Mouse (Mus musculus) intestine, embryonic 16.5 days (tissue): ENCODE results near the gene Ak9. TPM values are rescaled to one million over a fixed set of nuclear protein-coding genes. Genes with fewer than 3 reads are reported as not detected.

ENCODE experiments used
- ATAC-seq: fragments of 200-750 bp; cut with Nextera tagmentation; 2 replicates; pipeline ENCODE4 v1.8.0; 2017; ENCODE audit warnings: moderate TSS enrichment, moderate library complexity
- H3K27ac ChIP-seq: fragments of 300-500 bp; sonication (generic); 2 replicates; pipeline ENCODE4 v1.5.1; 2014; ENCODE audit warnings: mild to moderate bottlenecking, low read length
- H3K27me3 ChIP-seq: fragments of 300-500 bp; sonication (generic); replicated peaks from 2 replicates; pipeline ENCODE4 v1.6.1; 2014; ENCODE audit warnings: low read length, control low read depth, mixed read lengths; ENCODE audit not compliant: control insufficient read depth, insufficient read depth
- H3K36me3 ChIP-seq: fragments of 300-500 bp; sonication (generic); 2 replicates; pipeline ENCODE4 v1.6.1; 2014; ENCODE audit warnings: low read length, control low read depth; ENCODE audit not compliant: control insufficient read depth, insufficient read depth
- H3K4me1 ChIP-seq: fragments of 300-500 bp; sonication (generic); 2 replicates; pipeline ENCODE4 v1.6.1; 2014; ENCODE audit warnings: low read length, control low read depth, mixed read lengths; ENCODE audit not compliant: control insufficient read depth, insufficient read depth
- H3K4me2 ChIP-seq: fragments of 300-500 bp; sonication (generic); 2 replicates; pipeline ENCODE4 v1.6.1; 2014; ENCODE audit warnings: low read depth, low read length, control low read depth
- H3K4me3 ChIP-seq: fragments of 300-500 bp; sonication (generic); 2 replicates; pipeline ENCODE4 v1.5.1; 2014; ENCODE audit warnings: mild to moderate bottlenecking, low read length
- H3K9ac ChIP-seq: fragments of 300-500 bp; sonication (generic); 2 replicates; pipeline ENCODE4 v1.6.1; 2014; ENCODE audit warnings: low read depth, low read length
- H3K9me3 ChIP-seq: fragments of 300-500 bp; sonication (generic); 2 replicates; pipeline ENCODE4 v1.6.1; 2016; ENCODE audit warnings: low read length, control low read depth; ENCODE audit not compliant: control insufficient read depth
- WGBS: fragments of 180-500 bp; shearing (Covaris S2); extraction: QIAGEN DNeasy Blood & Tissue Kit; methylation state at CpG from one replicate; pipeline ENCODE4 v1.1.7; 2014; 5-methylcytosine and 5-hydroxymethylcytosine counted together
- polyA plus RNA-seq: library from polyadenylated mRNA; unstranded; fragments of >200 nt; fragmentation: Nextera tagmentation; extraction: Ambion mirVana; gene quantifications from 2 replicates; pipeline ENCODE4 v1.2.1, GENCODE M21; 2015

The Ak9 gene
- polyA plus RNA-seq, 1 experiment from 2014 or later: 0.04 TPM

DNA sequence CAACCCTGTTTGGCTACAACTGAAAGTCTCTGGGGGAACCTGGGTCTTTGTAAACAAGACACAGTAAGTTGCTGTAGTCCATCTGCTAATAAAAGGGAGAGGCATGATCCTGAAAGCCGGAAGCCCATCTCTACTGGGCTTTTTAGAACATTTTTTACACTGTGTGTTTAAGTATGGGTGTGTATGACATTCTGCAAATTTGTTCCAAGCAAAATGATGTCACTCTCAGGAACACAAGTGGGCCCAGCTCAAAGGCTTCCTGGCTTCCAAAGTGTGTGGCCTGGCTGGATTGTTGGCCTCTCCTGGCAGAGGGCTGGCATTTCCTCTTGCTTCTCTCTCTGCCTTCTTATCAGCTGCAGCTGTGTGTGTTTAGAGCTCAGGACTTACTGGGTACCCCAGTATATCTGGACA, 171.2 kb downstream of the Ak9 start:
- H3K36me3 ChIP-seq: no peaks in the 10 kb centered on the region
- H3K4me2 ChIP-seq: no peak overlapping the region
- ATAC-seq: no peak
- peak overlapping the region; percentile 27; the same call in 1 of the 2 replicates for H3K9ac ChIP-seq
- 64% methylated on average over 1 of the region's 1 CpGs for WGBS
- H3K27ac ChIP-seq: peak overlapping the region; percentile 71
- no peaks in the 10 kb centered on the region for H3K27me3 ChIP-seq
- peaks cover 38% of the 10 kb centered on the region for H3K4me1 ChIP-seq
- no peak overlapping the region for H3K4me3 ChIP-seq
- H3K9me3 ChIP-seq: no peaks in the 10 kb centered on the region

DNA sequence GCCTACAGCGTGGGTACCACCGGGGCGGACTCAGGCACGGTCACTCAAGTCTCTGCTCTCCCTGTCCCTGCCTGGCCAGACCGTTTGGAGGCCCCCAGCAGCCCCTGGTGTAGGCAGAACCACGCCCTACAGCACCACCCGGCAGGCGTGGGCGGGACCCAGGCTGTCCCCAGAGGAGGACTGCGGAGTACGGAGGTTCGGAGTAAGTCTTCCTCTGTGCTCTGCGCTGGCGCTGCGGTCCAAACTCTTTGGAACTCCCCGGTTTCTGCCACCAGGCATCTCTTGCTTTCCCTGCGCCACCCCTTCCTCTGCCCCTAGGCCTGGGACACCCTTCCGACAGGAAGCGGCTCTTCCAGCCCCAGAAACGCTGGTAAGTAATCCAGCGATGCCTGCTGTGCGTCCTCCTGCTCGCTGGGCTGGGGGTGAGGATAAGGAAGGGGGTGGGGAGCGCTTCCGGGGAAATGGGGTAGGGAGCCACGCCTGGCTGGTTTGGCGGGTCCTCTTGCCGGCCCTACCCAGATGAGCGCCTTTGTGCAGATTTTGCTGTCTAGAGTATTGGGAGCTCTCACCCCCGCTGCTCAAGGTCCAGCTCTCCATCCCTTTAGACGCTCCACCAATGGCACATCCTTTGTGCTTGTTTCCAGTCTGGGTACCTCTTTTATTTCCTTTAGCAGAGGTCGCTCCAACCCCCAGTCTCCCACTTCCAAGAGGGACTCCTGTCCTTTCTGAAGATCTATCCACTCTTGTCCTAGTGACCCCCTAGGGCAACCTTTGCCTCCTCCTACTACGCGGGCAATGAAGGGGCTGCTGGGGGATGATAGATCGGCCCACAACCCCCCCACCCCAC, 172.6 kb downstream of the Ak9 start, which contains the start of gene Mical1:
Mical1 (plus strand) TSS at position 144 of the 847 bp plus-strand sequence.
- H3K4me1 ChIP-seq: peaks cover 32% of the 10 kb centered on the region
- H3K9me3 ChIP-seq: no peaks in the 10 kb centered on the region
- H3K27ac ChIP-seq: peak within 1 kb of the TSS; percentile 86
- peak; percentile 63 for ATAC-seq
- H3K36me3 ChIP-seq: no peaks in the 10 kb centered on the region; the same call in 1 of the 2 replicates
- H3K9ac ChIP-seq: peak within 1 kb of the TSS; percentile 69
- WGBS: under 1% methylated on average over 35 of the region's 35 CpGs
- peak within 1 kb of the TSS; percentile 88 for H3K4me2 ChIP-seq
- peak within 1 kb of the TSS; percentile 57 for H3K4me3 ChIP-seq
- H3K27me3 ChIP-seq: no peaks in the 10 kb centered on the region

DNA sequence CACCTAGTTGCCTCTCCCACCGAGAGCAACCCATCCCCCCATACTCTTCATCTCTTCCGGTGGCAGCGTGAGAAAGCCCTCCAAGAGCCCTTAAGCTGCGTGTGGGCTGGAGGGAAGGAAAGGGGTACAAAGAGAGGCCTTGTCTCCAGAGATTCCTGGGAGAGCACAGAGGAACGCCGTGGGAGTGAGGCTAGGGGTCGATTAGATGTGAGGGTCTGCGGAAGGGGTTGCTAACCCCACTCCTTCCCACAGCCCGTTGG, 173.2 kb downstream of the Ak9 start:
- 0 out of 2 replicates have a peak, but pooled peaks have one; percentile 1 for ATAC-seq
- peak overlapping the region; percentile 69 for H3K9ac ChIP-seq
- no peaks in the 10 kb centered on the region; the same call in 1 of the 2 replicates for H3K36me3 ChIP-seq
- WGBS: 1% methylated on average over 9 of the region's 9 CpGs
- peaks cover 32% of the 10 kb centered on the region for H3K4me1 ChIP-seq
- H3K27me3 ChIP-seq: no peaks in the 10 kb centered on the region
- H3K9me3 ChIP-seq: no peaks in the 10 kb centered on the region
- peak overlapping the region; percentile 88 for H3K4me2 ChIP-seq
- H3K4me3 ChIP-seq: peak overlapping the region; percentile 57
- peak overlapping the region; percentile 86 for H3K27ac ChIP-seq

DNA sequence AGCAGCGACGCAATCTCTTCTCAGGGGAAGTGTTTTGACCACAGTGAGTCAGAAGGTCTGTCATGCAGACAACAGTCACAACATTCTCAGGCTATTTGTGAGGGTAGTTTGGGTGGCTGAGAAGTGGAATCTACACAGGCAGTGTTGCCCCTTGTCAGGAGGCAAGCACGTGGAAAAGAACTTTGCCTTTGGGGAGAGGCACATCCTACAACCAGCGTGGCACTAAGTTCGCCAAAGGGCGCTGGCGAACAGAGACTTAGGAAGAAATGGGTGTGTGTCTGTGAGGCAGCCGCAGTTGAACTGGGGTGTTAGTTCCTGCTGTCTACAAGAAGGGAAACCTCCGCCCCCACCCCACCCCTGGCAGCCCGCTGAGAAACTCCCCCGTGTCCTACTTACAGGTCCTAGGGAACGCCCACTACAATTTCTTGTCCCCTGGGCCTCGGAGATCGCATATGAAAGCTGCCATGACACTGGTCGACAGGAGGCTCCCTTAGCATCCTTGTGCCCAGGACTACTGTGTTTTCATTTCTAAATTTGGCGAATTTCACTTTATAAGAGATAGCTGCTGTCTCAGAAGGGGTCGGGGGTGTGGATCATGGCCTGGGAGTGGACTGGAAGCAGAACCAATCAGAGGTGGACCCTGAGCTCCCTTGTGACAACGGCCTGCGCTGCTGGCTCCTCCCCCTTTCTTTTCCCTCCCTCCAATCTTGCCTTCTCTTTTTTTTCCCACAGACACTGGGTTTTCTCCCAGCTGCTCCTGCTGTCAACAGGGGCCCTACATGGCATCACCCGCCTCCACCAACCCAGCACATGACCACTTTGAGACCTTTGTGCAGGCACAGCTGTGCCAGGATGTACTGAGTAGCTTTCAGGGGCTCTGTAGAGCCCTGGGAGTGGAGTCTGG, 173.8 kb downstream of the Ak9 start:
- 5% methylated on average over 20 of the region's 20 CpGs for WGBS
- Histone ChIP-seq H3K4me2 (peak overlapping the region; percentile 88), H3K27ac (peak overlapping the region; percentile 86), H3K9me3 (no peaks in the 10 kb centered on the region), H3K4me1 (peaks cover 32% of the 10 kb centered on the region), H3K36me3 (peaks cover 3% of the 10 kb centered on the region; the same call in 1 of the 2 replicates), H3K27me3 (no peaks in the 10 kb centered on the region), H3K9ac (peak overlapping the region; percentile 69), H3K4me3 (peak overlapping the region; percentile 57)
- ATAC-seq: peak; percentile 67

DNA sequence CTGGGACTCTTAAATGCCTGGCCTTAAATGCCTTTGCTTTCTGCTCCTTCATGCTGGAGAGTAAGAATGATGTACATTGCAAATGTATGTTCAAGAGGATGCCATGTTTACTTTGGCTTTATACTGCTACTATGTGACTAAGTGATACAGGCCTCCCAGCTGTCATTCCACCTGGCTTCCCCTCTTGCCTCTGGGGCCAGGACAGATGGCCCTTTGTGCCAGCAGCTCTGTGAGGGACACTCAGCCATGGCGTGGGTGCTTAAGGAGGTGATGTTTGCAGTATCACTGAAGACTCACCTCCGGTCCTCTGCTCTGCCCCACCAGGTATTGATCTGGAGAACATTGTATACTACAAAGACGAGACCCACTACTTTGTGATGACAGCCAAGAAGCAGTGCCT, 176.2 kb downstream of the Ak9 start:
- no peak for ATAC-seq
- Histone ChIP-seq H3K36me3 (peaks cover 3% of the 10 kb centered on the region), H3K4me2 (no peak overlapping the region), H3K4me1 (peaks cover 23% of the 10 kb centered on the region), H3K27ac (no peak overlapping the region), H3K27me3 (no peaks in the 10 kb centered on the region), H3K9ac (no peak overlapping the region), H3K9me3 (no peaks in the 10 kb centered on the region), H3K4me3 (no peak overlapping the region)
- WGBS: 86% methylated on average over 3 of the region's 3 CpGs

DNA sequence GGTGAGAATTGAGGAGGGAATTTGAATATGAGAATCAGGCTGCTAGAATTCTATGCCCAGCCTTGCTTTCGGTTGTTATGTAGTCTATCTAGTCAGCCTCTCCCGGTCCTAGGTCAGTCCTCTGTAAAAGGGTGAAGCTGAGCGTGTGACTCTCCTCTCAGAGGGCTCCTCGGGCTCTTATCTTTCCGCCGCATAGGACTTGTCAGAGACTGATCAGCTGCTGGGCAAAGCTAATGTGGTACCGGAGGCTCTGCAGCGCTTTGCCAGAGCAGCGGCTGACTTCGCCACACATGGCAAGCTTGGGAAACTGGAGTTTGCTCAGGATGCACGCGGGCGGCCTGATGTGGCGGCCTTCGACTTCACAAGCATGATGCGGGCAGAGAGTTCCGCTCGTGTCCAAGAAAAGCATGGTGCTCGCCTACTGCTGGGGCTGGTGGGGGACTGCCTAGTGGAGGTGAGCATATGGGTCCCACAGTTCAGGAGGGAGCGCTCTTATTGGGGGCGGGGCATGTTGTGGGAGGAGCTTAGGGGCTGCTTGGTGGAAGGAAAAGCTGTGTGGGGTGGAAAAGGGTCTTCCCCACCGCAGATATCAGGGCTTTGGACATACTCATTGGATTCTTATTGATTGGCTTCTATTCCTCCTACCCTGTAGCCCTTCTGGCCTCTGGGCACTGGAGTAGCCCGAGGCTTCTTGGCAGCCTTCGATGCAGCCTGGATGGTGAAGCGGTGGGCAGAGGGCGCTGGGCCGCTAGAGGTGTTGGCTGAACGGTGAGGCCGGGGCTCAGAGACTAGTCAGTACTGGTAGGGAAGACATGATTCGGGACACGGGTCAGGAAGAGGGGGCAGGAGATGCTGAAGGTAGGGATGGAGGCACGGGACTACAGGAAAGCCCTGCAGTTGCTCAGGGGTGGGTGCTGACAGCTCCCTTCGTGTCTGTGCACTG, 177.4 kb downstream of the Ak9 start:
- WGBS: 69% methylated on average over 33 of the region's 33 CpGs
- peaks cover 3% of the 10 kb centered on the region for H3K36me3 ChIP-seq

DNA sequence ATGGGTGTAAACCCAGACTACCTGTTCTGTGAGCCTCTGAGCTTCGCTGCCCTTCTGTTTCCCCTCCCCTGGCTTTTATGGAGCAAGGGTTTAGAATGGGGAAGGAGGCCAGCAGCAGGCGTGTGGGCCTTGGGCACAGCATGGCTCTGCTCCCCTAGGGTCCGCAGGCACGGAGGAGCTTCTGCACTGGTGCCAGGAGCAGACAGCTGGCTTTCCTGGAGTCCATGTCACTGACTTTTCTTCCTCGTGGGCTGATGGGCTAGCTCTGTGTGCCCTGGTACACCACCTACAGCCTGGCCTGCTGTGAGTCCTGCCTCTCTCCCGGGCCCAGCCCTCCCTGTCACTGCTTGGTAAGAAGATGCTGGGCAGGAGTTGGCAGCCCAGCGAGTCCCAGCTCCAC, 178.7 kb downstream of the Ak9 start:
- H3K9me3 ChIP-seq: no peaks in the 10 kb centered on the region
- ATAC-seq: no peak
- no peak overlapping the region for H3K27ac ChIP-seq
- H3K27me3 ChIP-seq: no peaks in the 10 kb centered on the region
- WGBS: 85% methylated on average over 7 of the region's 7 CpGs
- H3K4me3 ChIP-seq: no peak overlapping the region
- no peak overlapping the region for H3K9ac ChIP-seq
- H3K4me2 ChIP-seq: no peak overlapping the region
- H3K4me1 ChIP-seq: peaks cover 6% of the 10 kb centered on the region
- H3K36me3 ChIP-seq: peaks cover 14% of the 10 kb centered on the region

More for the DNA sequence above, 177.4 kb downstream of the Ak9 start:
- no peak overlapping the region; the same call in 1 of the 2 replicates for H3K9ac ChIP-seq
- peaks cover 15% of the 10 kb centered on the region for H3K4me1 ChIP-seq
- H3K4me2 ChIP-seq: no peak overlapping the region
- no peaks in the 10 kb centered on the region for H3K9me3 ChIP-seq
- H3K4me3 ChIP-seq: no peak overlapping the region
- ATAC-seq: no peak
- H3K27me3 ChIP-seq: no peaks in the 10 kb centered on the region
- no peak overlapping the region for H3K27ac ChIP-seq
